Mouse (Mus musculus) heart, adult 2 months (tissue): Measurements from ENCODE around the gene Sft2d1. TPM values are rescaled to one million over a fixed set of nuclear protein-coding genes. Genes with fewer than 3 reads are reported as not detected.

Experiments used
- DNase-seq, 2 experiments: peaks; one replicate each; pipeline ENCODE4 v3.0.0; 2021
- H3K27ac ChIP-seq: fragments of 200-600 bp; 2 replicates; pipeline ENCODE4 v1.8.1; 2022
- H3K27me3 ChIP-seq: fragments of 200-500 bp; 2 replicates; pipeline ENCODE4 v1.6.1; 2012; ENCODE audit warnings: mild to moderate bottlenecking, low read length, inconsistent platforms, mixed read lengths; ENCODE audit not compliant: control insufficient read depth, insufficient read depth
- H3K36me3 ChIP-seq: fragments of 200-500 bp; 2 replicates; pipeline ENCODE4 v1.6.1; 2012; ENCODE audit warnings: low read length, inconsistent platforms; ENCODE audit not compliant: control insufficient read depth, insufficient read depth
- H3K4me1 ChIP-seq: fragments of 200-500 bp; 2 replicates; pipeline ENCODE4 v1.6.1; 2011; ENCODE audit warnings: low read length; ENCODE audit not compliant: control insufficient read depth, insufficient read depth
- H3K4me3 ChIP-seq: fragments of 200-600 bp; 2 replicates; pipeline ENCODE4 v1.8.1; 2022
- H3K79me2 ChIP-seq: fragments of 200-500 bp; replicated peaks from 2 replicates; pipeline ENCODE4 v1.6.1; 2012; ENCODE audit warnings: mild to moderate bottlenecking, inconsistent platforms, low read length, moderate library complexity, mixed read lengths; ENCODE audit not compliant: control insufficient read depth, insufficient read depth
- H3K9ac ChIP-seq: fragments of 200-500 bp; 2 replicates; pipeline ENCODE4 v1.6.1; 2012; ENCODE audit warnings: low read depth, mild to moderate bottlenecking, control low read depth, inconsistent platforms, low read length, mixed read lengths
- CTCF ChIP-seq: fragments of 200-600 bp; IDR thresholded peaks from 2 replicates; pipeline ENCODE4 v1.8.1; 2022; ENCODE audit warnings: antibody characterized with exemption, mild to moderate bottlenecking, moderate library complexity
- EP300 ChIP-seq: fragments of 200-500 bp; IDR thresholded peaks from 2 replicates; pipeline ENCODE4 v1.6.1; 2011; ENCODE audit warnings: low read depth, low read length, control low read depth; ENCODE audit not compliant: insufficient read depth
- POLR2A ChIP-seq: fragments of 200-500 bp; IDR thresholded peaks from 2 replicates; pipeline ENCODE4 v1.6.1; 2011; ENCODE audit warnings: mild to moderate bottlenecking, low read depth, low read length, control low read depth; ENCODE audit not compliant: insufficient read depth
- WGBS: fragments of 180-500 bp; shearing (Covaris S2); methylation state at CpG from one replicate; pipeline ENCODE4 v1.1.7; 2018; 5-methylcytosine and 5-hydroxymethylcytosine counted together
- intact Hi-C: fragments of 180-260 bp; cut with DNase I; formaldehyde crosslinking; loops from one replicate; pipeline ENCODE4 v1.15.1; 2025
- polyA plus RNA-seq: library from polyadenylated mRNA; depleted of rRNA; stranded (reverse); fragments of >200 nt; gene quantifications from 2 replicates; pipeline ENCODE4 v1.2.3, GENCODE M21; 2012
- total RNA-seq, 2 experiments: library from RNA; stranded (reverse); gene quantifications; 2 replicates each; pipeline ENCODE4 v1.2.3; 2021

Sft2d1 gene
- total and polyA plus RNA-seq, 3 experiments = 13.3 to 32.2 (median 17.6) TPM

- Histone ChIP-seq H3K9ac (no peak overlapping the region), H3K27me3 (peaks cover 16% of the 10 kb centered on the region), H3K4me1 (peaks cover 2% of the 10 kb centered on the region; the same call in 1 of the 2 replicates), H3K79me2 (no peaks in the 10 kb centered on the region), H3K27ac (no peak overlapping the region), H3K4me3 (no peak overlapping the region), H3K36me3 (no peaks in the 10 kb centered on the region)
- TF ChIP-seq EP300 = no peak
- TF ChIP-seq CTCF = no peak
- no peak for TF ChIP-seq POLR2A
- WGBS = 67% methylated on average over 6 of the region's 6 CpGs
- intact Hi-C loops = no loop called here
- no peak for DNase-seq
Observed at GRCm38 (mm10) chr17:8343416-8343815, 32.5 kb downstream of the Sft2d1 start.

DNA sequence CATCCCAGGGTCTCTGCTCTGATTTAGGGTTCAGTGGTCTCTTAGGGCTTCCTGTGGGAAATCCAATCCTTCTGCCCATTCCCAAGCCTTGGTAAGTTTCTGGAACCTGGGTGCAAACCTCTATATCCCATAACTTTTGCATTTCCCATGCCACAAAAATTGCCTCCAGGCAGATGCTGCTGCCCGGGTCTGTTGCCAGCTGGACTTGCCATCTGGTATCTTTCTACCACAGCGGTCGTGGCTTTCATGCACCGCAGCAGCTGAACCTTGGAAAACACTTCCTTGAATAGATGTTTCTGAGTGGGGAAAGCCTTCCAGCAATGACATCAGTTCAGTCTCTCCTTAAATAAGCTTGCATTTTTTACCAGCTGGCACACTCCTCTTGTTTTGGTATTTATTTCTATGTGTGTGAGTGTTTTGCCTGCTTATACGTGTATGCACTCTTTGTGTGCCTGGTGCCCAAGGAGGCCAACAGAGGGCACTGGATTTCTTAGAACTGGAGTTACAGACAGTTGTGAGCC lies 36.9 kb downstream of the Sft2d1 start:
- Histone ChIP-seq H3K27me3 (no peaks in the 10 kb centered on the region), H3K27ac (no peak overlapping the region), H3K9ac (no peak overlapping the region), H3K4me3 (no peak overlapping the region), H3K4me1 (no peaks in the 10 kb centered on the region), H3K79me2 (no peaks in the 10 kb centered on the region), H3K36me3 (no peaks in the 10 kb centered on the region)
- WGBS = 73% methylated on average over 5 of the region's 5 CpGs
- no peak for TF ChIP-seq EP300
- TF ChIP-seq CTCF = no peak
- TF ChIP-seq POLR2A = no peak
- intact Hi-C loops = no loop called here
- no peak for DNase-seq

- no peak for DNase-seq
- intact Hi-C loops = no loop called here
- 88% methylated on average over 4 of the region's 4 CpGs for WGBS
Observed at GRCm38 (mm10) chr17:8348941-8349340, 38.0 kb downstream of the Sft2d1 start.

GRCm38 (mm10) chr17:8351088-8351487 lies 40.2 kb downstream of the Sft2d1 start:
- H3K4me3 ChIP-seq = no peak overlapping the region
- no peak overlapping the region for H3K9ac ChIP-seq
- no peak overlapping the region for H3K27ac ChIP-seq
- H3K4me1 ChIP-seq = no peaks in the 10 kb centered on the region
- WGBS = 77% methylated on average over 7 of the region's 7 CpGs
- no peaks in the 10 kb centered on the region for H3K79me2 ChIP-seq
- intact Hi-C loops = no loop called here
- H3K27me3 ChIP-seq = no peaks in the 10 kb centered on the region
- no peak for TF ChIP-seq CTCF
- TF ChIP-seq POLR2A = no peak
- no peak for TF ChIP-seq EP300
- no peak for DNase-seq
- H3K36me3 ChIP-seq = no peaks in the 10 kb centered on the region

More at GRCm38 (mm10) chr17:8348941-8349340, 38.0 kb downstream of the Sft2d1 start:
- Histone ChIP-seq H3K36me3 (no peaks in the 10 kb centered on the region), H3K9ac (no peak overlapping the region), H3K27ac (no peak overlapping the region), H3K79me2 (no peaks in the 10 kb centered on the region), H3K27me3 (no peaks in the 10 kb centered on the region), H3K4me3 (no peak overlapping the region), H3K4me1 (no peaks in the 10 kb centered on the region)
- no peak for TF ChIP-seq POLR2A
- TF ChIP-seq EP300 = no peak
- no peak for TF ChIP-seq CTCF

- no peaks in the 10 kb centered on the region for H3K27me3 ChIP-seq
- no peak within 1 kb of the TSS for H3K4me3 ChIP-seq
Observed at GRCm38 (mm10) chr17:8355692-8356091, 44.8 kb downstream of the Sft2d1 start, which contains the start of gene T2. T2 (plus strand) TSS chr17:8355992.

DNA sequence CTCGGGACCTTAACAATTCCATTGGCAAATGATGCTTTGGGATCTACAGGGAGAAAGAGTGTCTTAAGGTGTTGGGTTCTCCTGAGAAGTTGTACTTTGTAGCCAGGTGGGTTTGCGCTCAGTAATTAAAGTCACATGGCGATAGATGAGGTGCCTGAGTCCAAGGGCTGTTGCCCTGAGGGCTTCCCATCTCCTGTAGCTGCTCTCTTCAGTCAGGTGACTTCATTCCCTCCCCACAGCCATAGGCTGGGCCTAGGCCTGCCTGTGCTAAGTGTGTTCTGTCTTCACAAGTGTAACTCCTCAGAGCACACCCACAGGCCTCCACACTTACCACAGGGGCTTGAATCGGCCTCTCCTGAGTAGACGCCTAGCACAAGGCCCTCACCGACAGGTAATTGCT lies 46.6 kb downstream of the Sft2d1 start:
- no peaks in the 10 kb centered on the region for H3K36me3 ChIP-seq
- 91% methylated on average over 6 of the region's 6 CpGs for WGBS

More at GRCm38 (mm10) chr17:8355692-8356091, 44.8 kb downstream of the Sft2d1 start, which contains the start of gene T2:
- Histone ChIP-seq H3K4me1 (no peaks in the 10 kb centered on the region), H3K36me3 (no peaks in the 10 kb centered on the region), H3K9ac (no peak within 1 kb of the TSS), H3K79me2 (no peaks in the 10 kb centered on the region), H3K27ac (no peak within 1 kb of the TSS)
- DNase-seq = no peak
- TF ChIP-seq EP300 = no peak
- TF ChIP-seq CTCF = no peak
- no peak for TF ChIP-seq POLR2A
- WGBS = 84% methylated on average over 6 of the region's 6 CpGs
- intact Hi-C loops = no loop called here

More for the DNA sequence above, 46.6 kb downstream of the Sft2d1 start:
- H3K27me3 ChIP-seq = no peaks in the 10 kb centered on the region
- no peaks in the 10 kb centered on the region for H3K79me2 ChIP-seq
- H3K4me3 ChIP-seq = no peak overlapping the region
- intact Hi-C loops = no loop called here
- no peak for TF ChIP-seq CTCF
- TF ChIP-seq POLR2A = no peak
- TF ChIP-seq EP300 = no peak
- H3K27ac ChIP-seq = no peak overlapping the region
- no peak overlapping the region for H3K9ac ChIP-seq
- DNase-seq = no peak
- no peaks in the 10 kb centered on the region for H3K4me1 ChIP-seq
